Mouse (Mus musculus) megakaryocyte, embryonic 14.5 days (primary cell): ENCODE data around the gene Gm28374. TPM values are rescaled to one million over a fixed set of nuclear protein-coding genes. Genes with fewer than 3 reads are reported as not detected.
"Not testable (repeated sequence)": the region's sequence is repeated elsewhere in the genome, so short reads cannot be mapped to it uniquely, and the experiment has no call there.

Experiments
- H3K27me3 ChIP-seq: replicated peaks from 2 replicates; pipeline ENCODE3; 2012; ENCODE audit warnings: inconsistent platforms
- H3K36me3 ChIP-seq: replicated peaks from 2 replicates; pipeline ENCODE3; 2012; ENCODE audit warnings: low read length, inconsistent platforms, mixed read lengths
- H3K4me1 ChIP-seq: 2 replicates; pipeline ENCODE4 v1.6.1; 2012; ENCODE audit warnings: inconsistent platforms
- H3K4me3 ChIP-seq: replicated peaks from 2 replicates; pipeline ENCODE3; 2012; ENCODE audit warnings: moderate library complexity, mild to moderate bottlenecking, inconsistent platforms
- H3K9me3 ChIP-seq: 2 replicates; pipeline ENCODE4 v1.6.1; 2012; ENCODE audit warnings: inconsistent platforms
- FLI1 ChIP-seq: IDR thresholded peaks from 2 replicates; pipeline ENCODE4 v1.6.1; 2012; ENCODE audit warnings: low read length, inconsistent platforms, mixed read lengths
- GATA1 ChIP-seq: IDR thresholded peaks from 3 replicates; pipeline ENCODE4 v1.6.1; 2012; ENCODE audit warnings: mixed read lengths, low read length, inconsistent platforms, borderline replicate concordance
- polyA plus RNA-seq: library from polyadenylated mRNA; stranded (reverse); fragments of >175 nt; gene quantifications from 2 replicates; pipeline ENCODE4 v1.2.3, GENCODE M21; 2012; ENCODE audit warnings: low replicate concordance; ENCODE audit not compliant: insufficient read depth

Gm28374 gene
- polyA plus RNA-seq, 1 experiment, result not detected

DNA sequence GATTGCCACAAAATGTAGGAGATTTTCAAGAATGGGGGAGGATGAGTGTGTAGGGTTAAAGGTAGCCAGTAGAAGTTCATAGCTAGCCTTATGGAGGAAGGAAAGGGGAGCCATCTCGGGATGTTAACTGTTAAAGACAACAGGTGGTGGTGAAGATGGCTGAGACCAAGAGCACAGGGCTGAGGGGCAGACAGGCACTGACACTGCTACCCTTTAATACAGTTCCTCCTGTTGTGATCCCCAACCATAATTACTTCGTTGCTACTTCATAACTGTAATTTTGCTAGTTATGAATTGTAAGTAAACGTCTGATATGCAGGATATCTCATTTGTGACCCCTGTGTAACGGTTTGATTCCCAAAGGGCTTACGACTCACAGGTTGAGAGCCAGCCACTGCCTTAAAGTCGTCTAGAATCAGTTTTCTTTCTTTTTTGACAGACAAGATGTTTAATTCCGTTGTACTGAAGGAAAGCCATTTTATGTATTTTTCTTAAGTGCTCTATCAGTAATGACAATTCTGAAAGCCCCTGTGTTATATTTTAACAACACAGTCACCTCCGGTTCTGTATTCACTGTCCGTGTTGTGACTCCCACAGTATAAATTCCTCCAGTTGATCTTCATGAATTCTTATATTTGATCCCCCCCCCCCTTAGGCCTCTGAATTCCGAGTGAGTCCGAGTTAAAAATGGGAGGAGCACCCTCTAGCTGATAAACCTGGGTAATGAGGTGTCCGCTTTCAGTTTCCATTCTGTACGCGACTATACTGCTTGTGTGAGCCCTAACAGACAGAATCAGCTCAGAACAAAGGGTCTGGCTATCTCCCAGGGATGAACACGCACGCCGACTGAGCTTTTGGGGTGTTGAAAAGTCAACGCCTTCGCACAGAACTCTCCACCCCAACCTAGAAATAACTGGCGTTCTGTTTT is 36.4 kb downstream of the Gm28374 start:
- Histone ChIP-seq H3K4me3 (peak overlapping the region; percentile 97), H3K36me3 (peaks cover 29% of the 10 kb centered on the region), H3K27me3 (no peaks in the 10 kb centered on the region), H3K9me3 (no peaks in the 10 kb centered on the region), H3K4me1 (peaks cover 52% of the 10 kb centered on the region)
- TF ChIP-seq FLI1, result no peak
- TF ChIP-seq GATA1, result no peak

- Histone ChIP-seq H3K4me1 (peaks cover 36% of the 10 kb centered on the region), H3K36me3 (peaks cover 14% of the 10 kb centered on the region)
- H3K4me3 ChIP-seq, H3K9me3 ChIP-seq, H3K27me3 ChIP-seq: not testable (repeated sequence)
Observed at GRCm38 (mm10) chr19:6044102-6044501, 38.0 kb downstream of the Gm28374 start.

DNA sequence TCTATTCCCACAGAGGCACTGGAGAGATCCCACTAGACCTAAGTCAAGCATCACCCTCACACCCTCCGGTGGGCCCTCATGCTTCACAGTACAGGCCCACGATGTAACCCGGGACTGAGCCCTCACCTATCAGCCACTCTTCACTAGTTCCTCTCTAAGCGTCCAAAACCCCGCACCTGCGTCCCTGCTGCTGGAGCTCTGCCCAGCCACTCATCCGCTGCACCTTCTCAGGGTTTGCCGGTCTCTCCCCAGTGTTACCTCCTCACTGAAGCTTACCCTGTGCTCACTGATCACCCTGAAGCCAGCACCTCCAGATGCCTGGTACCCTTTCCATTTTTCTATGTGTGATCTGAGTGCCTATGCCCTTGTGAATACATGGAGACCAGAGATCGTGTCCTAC is 39.8 kb downstream of the Gm28374 start:
- no peaks in the 10 kb centered on the region for H3K27me3 ChIP-seq
- no peak overlapping the region for H3K4me3 ChIP-seq
- TF ChIP-seq FLI1, result no peak
- TF ChIP-seq GATA1, result no peak
- no peaks in the 10 kb centered on the region for H3K36me3 ChIP-seq
- H3K4me1 ChIP-seq, result peaks cover 30% of the 10 kb centered on the region
- no peaks in the 10 kb centered on the region for H3K9me3 ChIP-seq

DNA sequence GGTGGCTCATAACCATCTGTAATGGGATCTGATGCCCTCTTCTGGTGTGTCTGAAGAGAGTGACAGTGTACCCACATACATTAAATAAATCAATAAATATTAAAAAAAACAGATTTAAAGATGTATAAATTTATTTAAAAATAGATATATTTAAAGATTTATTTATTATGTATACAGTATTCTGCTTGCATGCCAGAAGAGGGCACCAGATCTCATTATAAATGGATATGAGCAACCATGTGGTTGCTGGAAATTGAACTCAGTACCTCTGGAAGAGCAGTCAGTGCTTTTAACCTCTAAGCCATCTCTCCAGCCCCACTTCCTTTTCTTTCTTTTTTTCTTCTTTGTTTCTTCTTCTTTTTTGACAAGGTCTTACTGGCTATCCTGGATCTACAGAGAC is 42.1 kb downstream of the Gm28374 start:
- peaks cover 32% of the 10 kb centered on the region for H3K4me1 ChIP-seq
- H3K4me3 ChIP-seq, result no peak overlapping the region
- H3K27me3 ChIP-seq, result peaks cover 2% of the 10 kb centered on the region
- H3K9me3 ChIP-seq, result no peaks in the 10 kb centered on the region
- TF ChIP-seq GATA1 (no peak), FLI1 (no peak)
- H3K36me3 ChIP-seq, result no peaks in the 10 kb centered on the region

GRCm38 (mm10) chr19:6038326-6038725 is 43.7 kb downstream of the Gm28374 start:
- H3K4me3 ChIP-seq, result no peak overlapping the region
- TF ChIP-seq FLI1 (no peak), GATA1 (no peak)
- peaks cover 2% of the 10 kb centered on the region for H3K27me3 ChIP-seq

GRCm38 (mm10) chr19:6037695-6038094 is 44.4 kb downstream of the Gm28374 start:
- no peaks in the 10 kb centered on the region for H3K36me3 ChIP-seq

More at GRCm38 (mm10) chr19:6038326-6038725, 43.7 kb downstream of the Gm28374 start:
- H3K9me3 ChIP-seq, result no peaks in the 10 kb centered on the region
- no peaks in the 10 kb centered on the region for H3K36me3 ChIP-seq
- peaks cover 24% of the 10 kb centered on the region for H3K4me1 ChIP-seq

GRCm38 (mm10) chr19:6035966-6036585 is 46.0 kb downstream of the Gm28374 start:
- Histone ChIP-seq H3K4me1 (peaks cover 21% of the 10 kb centered on the region), H3K27me3 (peaks cover 6% of the 10 kb centered on the region), H3K36me3 (no peaks in the 10 kb centered on the region), H3K9me3 (no peaks in the 10 kb centered on the region), H3K4me3 (no peak overlapping the region)
- TF ChIP-seq GATA1 (no peak), FLI1 (no peak)

More at GRCm38 (mm10) chr19:6037695-6038094, 44.4 kb downstream of the Gm28374 start:
- Histone ChIP-seq H3K4me3 (no peak overlapping the region), H3K9me3 (no peaks in the 10 kb centered on the region), H3K4me1 (peaks cover 24% of the 10 kb centered on the region), H3K27me3 (peaks cover 2% of the 10 kb centered on the region)
- TF ChIP-seq GATA1, result no peak
- TF ChIP-seq FLI1, result no peak

- Histone ChIP-seq H3K27me3 (peaks cover 13% of the 10 kb centered on the region), H3K4me1 (no peaks in the 10 kb centered on the region; the same call in 1 of the 2 replicates), H3K9me3 (no peaks in the 10 kb centered on the region), H3K36me3 (no peaks in the 10 kb centered on the region), H3K4me3 (no peak overlapping the region)
- TF ChIP-seq GATA1 (no peak), FLI1 (no peak)
Observed at GRCm38 (mm10) chr19:6030520-6031280, 51.4 kb downstream of the Gm28374 start.

DNA sequence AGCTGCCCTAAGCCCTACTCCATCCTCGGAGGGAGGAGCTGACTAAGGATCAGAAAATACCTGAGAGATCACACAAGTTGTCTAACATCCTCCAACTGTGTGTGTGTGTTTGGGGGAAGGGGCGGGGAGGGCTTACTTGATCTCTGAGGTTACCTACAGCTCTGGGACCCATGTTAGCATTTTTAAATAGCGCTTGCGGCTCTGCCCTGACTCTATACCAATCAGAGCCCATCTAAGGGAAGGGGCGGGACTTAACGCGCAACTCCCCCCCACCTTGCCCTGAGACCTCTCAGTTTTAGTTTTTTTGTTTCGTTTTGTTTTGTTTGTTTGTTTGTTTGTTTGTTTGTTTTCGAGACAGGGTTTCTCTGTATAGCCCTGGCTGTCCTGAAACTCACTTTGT is 52.6 kb downstream of the Gm28374 start:
- no peak for TF ChIP-seq GATA1
- TF ChIP-seq FLI1, result no peak
- Histone ChIP-seq H3K27me3 (peaks cover 22% of the 10 kb centered on the region), H3K4me3 (no peak overlapping the region), H3K9me3 (no peaks in the 10 kb centered on the region), H3K4me1 (no peaks in the 10 kb centered on the region; the same call in 1 of the 2 replicates), H3K36me3 (no peaks in the 10 kb centered on the region)
